Mouse (Mus musculus) yolk sac, embryonic 10.5 days (tissue): Measurements from ENCODE around the gene Sigirr.
A peak's percentile ranks its signal among the peaks of the same experiment; 100 is the strongest.

Experiments
- DNase-seq: peaks from one replicate; pipeline ENCODE4 v3.0.0-alpha.2; 2017; ENCODE audit warnings: low spot score

The Sigirr gene

DNA sequence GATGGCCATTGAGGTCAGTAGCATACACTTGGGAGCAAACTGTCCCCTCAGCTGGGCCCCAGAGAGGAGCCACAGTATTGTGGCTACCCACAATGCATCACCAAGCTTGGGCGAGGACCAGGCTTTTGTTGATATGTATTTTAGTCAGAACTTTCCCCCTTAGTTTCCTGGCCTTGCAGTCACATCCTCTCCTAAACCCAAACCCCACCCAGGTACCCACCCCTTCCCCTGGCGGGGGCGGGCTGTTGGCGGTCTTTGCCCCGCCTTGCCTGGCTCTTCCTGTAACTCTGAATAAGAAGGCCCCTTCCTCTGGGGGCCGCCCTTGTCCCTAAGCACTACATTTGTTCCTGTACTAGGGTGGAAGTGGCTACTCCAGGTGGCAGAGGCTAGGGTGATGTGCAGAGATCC is 3.7 kb downstream of the Sigirr start:
- DNase-seq, result peak; percentile 71

DNA sequence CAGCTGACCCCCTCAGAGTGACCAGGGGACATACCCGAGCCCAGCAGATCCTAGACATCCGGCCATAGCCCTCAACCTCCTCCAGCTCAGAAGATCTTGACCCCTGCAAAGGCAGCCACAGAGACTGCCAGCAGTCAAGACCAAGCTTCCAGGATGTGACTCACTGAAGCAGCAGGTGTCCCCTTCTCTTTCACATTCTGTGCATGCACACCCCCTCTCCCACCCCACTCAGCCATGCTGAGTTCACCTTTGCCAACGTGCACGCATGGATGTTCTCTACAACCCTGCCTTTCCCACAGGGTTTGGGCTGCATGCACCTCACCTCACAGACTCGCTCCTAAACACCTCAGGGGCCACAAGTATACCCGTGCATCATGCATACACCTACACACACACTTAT is 4.4 kb downstream of the Sigirr start:
- DNase-seq, result no peak

DNA sequence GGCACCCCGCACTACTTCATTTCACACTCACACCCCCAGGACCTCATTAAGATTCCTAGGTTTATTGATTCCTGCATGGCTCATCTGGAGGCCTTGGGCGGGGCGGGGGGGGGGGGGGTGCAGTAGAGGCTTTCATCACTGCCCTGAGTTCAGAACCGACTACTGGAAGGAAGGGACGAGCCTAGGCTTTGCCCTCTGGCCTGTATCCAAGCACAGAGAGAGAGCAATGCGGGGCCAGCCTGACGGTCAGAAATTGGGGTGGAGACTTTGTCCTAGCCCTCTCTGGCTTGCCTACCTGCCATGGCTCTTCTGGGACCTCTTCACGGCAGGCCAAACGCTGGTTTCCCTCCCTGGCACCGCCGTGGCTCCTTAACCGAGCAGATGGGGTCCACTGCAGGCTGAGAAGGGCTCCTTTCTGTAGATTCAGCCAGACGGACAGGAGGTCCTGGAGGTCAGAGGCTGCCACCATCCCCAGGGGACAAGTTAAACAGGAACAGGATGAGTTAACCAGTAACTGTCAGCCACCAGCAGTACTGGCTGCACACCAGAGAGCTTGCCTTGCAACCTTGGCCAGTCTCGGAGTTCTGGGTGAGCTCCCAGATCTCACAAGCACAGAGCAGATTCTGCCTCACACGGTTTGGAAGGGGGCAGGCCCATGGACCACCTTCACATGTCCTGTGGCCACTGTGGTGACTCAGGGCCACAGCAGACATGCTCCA is 5.7 kb downstream of the Sigirr start:
- DNase-seq, result peak; percentile 81

DNA sequence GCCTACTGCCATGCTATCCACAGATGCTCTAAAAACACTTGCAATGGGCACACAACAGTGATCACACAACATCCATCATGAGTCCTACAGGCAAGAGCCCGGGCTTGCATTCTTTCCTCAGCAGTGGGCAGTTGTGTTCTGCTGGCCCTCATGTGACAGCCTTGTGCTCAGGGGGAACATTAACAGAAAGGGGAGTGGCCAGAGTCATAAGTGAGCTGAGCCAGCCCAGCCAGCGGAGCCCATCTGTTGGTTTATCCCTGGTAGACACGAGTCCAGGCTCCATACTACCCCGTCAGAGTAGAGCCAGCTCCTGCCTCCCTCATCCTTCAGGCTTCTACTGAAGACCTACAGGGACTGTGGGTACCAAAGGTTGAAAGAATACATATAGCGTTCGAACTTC is 6.4 kb downstream of the Sigirr start:
- DNase-seq, result peak; percentile 86

- DNase-seq, result peak; percentile 92
Observed at GRCm38 (mm10) chr7:141092051-141092735, 8.2 kb downstream of the Sigirr start.

DNA sequence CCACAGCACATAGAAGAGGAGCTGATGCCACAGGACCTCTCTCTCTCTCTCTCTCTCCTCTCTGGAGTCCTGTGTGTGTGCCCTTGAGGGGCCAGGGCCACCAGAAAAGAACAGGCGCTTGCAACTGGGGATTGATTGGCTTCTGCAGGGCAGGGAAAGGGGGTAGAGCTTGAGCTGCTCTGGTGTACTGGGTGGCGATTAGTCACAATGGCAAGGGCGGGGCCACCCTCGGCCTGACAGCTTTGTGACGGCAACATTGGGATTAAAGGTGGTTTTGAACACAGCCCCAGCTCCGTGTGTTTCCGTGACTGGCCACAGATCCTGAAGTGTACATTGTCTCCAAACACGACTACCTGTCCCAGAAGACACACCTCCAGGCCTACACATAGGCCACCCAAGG is 10.1 kb downstream of the Sigirr start:
- no peak for DNase-seq

GRCm38 (mm10) chr7:141088473-141088872 is 11.9 kb downstream of the Sigirr start:
- DNase-seq, result no peak

DNA sequence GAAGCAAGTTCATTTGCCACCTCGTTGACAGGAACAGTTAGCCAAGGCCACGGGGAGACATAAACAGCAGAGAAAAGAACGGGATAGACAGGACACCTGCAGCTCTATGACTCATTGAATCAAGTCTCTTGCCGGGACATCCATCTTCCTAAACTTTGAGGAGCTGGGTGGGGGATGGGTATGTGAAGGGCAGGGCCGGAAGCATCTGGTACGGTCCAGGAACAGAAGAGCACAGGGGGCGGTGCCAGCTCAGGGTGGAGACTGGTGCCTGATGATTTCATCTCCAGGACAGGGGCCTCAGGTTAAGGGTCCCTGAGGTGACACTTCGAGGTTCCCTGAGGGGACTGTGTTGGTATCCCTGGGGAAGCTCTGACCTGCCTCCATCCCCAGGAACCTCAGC is 12.5 kb downstream of the Sigirr start:
- no peak for DNase-seq

DNA sequence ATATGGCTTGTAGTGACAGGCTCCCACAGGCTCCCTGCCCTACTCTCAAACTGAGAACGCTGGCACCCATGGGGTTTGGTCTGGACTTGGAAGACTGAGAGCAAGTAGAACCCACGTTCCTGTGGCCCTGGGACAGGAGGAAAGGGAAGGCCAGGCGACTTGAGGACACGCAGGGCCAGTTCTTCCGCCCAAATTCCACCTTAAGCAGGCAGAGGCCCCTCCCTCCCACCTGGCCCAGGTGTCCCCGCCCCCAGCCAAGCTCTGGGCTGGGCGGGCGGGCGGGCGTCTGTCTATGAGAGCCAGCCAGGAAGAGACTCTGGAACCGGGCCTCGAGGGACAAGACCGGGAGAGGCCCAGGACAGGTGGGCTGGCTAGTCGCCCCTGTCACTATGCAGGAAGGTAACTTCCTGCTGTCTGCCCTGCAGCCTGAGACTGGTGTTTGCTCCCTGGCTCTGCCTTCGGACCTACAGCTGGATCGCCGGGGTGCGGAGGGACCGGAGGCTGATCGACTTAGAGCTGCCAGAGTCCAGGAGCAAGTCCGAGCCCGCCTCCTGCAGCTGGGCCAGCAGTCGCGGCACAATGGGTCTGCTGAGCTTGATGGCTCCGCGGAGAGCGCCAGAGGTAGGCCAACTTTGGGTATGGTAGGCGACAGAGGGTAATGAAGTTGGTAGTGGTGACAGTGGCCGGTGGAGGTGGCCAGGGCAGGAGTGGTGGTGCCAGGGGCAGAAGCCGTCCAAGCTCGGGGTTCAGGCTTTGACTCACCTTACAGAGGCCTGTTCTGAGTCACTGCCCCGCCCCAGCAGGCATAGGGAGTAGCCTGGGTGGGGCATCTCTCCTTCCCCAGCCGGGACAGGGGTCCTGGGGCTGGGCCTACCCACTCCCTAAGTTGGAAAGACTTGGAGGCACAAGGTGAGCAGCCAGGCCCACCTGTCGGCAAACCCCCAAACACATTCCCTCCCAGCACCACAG is 20.6 kb downstream of the Sigirr start:
- DNase-seq, result peak; percentile 79

DNA sequence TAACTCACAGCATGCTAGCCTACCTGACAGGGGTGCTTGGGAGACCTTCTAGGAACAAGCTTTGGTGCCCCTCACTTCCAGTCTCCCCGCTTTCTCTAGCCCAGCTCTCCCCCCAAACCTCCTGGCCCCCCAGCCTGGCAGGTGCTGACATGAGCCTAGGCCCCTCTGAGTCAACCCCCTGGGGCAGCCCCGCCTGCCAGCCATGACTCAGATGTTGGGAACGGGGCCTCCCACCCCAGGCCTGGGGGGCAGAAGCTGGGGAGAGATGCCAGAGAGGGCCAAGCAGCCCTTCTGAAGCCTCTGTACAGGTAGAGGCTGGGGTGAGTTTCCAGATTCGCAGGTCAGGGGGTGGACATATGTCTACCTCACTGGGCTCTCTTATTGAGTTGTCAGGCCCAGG is 21.5 kb downstream of the Sigirr start:
- DNase-seq, result no peak

DNA sequence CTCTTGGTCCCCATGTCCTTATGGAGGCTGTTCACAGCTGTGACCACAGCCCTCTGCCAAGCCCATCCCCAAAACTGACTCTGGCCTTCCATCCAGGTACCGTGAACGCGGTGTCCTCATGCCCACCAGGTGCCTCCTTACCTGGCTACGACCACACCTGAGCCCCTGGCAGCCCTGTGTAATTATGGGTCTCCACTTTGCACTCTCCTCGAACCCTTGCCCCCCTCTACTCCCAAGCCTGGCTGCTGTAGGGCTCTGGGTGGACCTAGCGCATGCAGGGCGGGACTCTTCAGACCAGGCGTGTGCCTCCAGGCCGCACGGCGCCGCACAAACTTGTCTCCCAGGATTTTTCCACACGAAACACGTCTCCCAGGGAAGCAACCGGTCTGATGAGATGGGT is 22.5 kb downstream of the Sigirr start, which contains the start of gene Pkp3:
Gene Pkp3, plus strand, starts transcription at position 378 of the 400 bp plus-strand sequence.
- DNase-seq, result no peak

GRCm38 (mm10) chr7:141073782-141074181 is 26.6 kb downstream of the Sigirr start:
- no peak for DNase-seq

- no peak for DNase-seq
Observed at GRCm38 (mm10) chr7:141072017-141072745, 28.2 kb downstream of the Sigirr start.

GRCm38 (mm10) chr7:141070058-141070862 is 30.1 kb downstream of the Sigirr start:
- DNase-seq, result peak; percentile 70

DNA sequence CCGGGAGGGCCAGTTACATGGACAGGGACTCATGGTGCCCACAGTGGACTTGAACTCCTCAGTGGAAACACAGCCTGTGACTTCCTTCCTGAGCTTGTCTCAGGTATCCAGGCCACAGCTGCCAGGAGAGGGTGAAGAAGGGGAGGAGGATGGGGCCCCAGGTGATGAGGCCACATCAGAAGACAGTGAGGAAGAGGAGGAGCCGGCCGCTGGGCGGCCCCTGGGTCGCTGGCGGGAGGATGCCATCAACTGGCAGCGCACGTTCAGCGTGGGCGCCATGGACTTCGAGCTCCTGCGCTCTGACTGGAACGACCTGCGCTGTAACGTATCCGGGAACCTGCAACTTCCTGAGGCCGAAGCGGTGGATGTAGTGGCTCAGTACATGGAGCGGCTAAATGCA is 32.0 kb downstream of the Sigirr start:
- no peak for DNase-seq

- no peak for DNase-seq
Observed at GRCm38 (mm10) chr7:141064576-141064975, 35.8 kb downstream of the Sigirr start.

GRCm38 (mm10) chr7:141064175-141064574 is 36.2 kb downstream of the Sigirr start:
- peak; percentile 59 for DNase-seq

DNA sequence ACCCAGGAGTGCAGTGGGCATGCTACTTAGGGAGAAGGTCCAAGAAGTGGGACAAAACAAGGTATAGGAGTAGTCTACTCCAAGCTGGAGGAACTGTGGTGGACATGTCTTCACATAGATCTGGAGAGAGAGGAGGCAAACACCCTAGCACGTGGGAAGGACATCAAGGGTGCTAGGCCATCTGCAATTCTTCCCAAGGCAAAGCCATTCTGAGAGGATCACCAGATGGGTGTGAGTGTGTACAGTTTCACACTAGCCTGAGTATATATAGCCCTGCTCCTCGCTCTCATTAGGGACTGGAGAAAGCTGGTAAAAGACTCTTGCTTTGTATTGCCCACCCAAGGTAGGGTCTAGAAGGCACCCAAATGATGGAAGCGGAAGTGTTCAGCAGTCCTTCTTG is 37.0 kb downstream of the Sigirr start:
- no peak for DNase-seq

DNA sequence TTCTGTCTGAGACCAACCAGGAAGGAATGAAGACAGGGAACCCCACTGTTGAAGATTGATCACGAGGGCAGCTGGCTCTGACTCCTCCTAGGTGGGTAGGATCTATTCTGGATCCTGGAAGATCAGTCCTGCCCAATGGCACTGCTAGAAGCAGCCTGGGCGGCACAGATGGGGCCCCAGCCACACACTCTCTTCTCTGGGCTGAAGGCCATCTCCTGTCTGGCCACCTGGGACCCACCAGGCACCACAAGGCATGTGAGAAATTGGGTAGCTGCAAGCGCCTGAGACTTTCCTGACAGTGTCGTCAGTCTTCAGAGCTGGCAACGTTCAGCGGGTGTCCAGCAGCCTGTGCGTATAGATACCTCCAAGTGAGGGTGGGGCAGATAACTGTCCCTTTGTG is 37.8 kb downstream of the Sigirr start:
- no peak for DNase-seq

DNA sequence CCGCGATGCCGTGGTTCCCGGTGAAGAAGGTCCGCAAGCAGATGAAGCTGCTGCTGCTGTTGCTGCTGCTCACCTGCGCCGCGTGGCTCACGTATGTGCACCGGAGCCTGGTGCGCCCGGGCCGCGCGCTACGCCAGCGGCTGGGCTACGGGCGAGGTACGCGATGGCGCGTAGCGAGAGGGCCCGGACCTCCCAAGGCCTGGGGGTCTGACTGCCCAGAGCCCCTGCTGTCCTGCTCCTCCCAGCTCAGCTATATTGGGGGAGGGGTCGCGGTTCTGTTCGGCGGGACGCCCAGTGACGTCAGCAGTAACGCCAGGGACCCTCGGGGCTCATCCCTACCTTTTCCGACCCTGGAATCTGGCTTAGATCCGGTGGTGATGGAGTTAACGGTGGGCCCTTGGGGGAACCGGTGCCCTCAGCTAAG is 39.1 kb downstream of the Sigirr start:
- DNase-seq, result no peak
